Mouse (Mus musculus): ENCODE results near the gene Myom1.

Gene Myom1

DNA sequence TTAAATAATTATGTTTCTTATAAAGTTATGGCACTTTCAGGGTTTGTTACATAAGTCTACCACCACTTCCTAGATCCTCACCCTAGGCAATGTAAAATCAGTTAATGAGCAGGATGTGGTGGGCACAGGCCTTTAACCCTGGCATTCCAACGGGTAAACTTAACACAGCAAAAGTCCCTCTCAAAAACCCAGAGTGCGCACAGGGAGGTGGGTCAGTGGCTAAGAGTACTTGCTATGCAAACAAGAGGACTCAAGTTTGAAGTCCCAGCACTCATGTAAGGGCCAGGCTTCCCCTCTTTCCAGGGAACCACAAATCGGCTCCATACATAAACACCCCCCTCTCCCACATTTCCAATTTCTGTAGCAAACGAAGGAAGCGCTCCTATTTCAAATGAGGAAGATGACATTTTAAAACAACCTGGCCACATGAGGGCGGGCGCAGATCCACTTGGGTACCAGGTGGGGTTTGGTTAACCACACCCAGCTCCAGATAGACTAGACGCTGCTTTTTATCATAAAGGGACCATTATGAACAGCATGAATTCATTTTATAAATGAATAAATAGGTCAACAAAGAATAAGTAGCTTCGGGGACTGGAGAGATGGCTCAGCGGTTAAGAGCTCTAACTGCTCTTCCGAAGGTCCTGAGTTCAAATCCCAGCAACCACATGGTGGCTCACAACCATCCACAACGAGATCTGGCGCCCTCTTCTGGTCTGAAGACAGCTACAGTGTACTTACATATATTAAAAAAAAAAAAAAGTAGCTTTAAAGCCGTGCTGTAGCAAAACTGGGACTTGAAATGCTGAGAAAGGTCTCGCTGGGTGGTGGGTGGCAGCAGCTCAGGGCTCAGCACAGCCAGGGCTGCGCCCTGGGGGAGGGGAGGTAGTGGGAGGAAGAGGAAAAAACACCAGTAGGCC is 10.5 kb upstream of the Myom1 start:
- no peak for DNase-seq (ENCODE audit: extremely low spot score, low read depth, low spot score)

GRCm38 (mm10) chr17:70992662-70993061 is 9.8 kb upstream of the Myom1 start:
- no peak for DNase-seq (ENCODE audit: extremely low spot score, low read depth, low spot score)

- no peak for DNase-seq (ENCODE audit: extremely low spot score, low read depth, low spot score)
Observed at GRCm38 (mm10) chr17:70993385-70993807, 9.0 kb upstream of the Myom1 start.

DNA sequence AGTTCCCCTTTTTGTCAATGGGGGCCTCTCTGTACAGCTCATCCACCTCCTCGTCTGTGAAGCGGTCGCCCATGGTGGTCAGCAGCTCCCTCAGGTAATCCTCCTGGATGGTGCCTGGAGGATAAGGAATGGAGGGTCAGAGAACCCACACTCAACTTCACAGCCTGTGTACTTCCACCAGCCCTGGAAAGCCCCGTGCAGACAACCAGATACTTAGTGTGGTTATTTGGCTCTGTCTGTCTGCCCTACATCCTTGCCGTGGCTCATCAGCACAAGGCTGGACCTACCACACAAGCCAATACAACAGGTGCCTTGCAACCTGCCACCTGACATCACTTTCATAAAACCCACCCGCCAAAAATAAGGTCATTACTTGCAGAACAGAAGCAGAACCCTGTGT is 7.8 kb upstream of the Myom1 start:
- no peak for DNase-seq (ENCODE audit: extremely low spot score, low read depth, low spot score)

DNA sequence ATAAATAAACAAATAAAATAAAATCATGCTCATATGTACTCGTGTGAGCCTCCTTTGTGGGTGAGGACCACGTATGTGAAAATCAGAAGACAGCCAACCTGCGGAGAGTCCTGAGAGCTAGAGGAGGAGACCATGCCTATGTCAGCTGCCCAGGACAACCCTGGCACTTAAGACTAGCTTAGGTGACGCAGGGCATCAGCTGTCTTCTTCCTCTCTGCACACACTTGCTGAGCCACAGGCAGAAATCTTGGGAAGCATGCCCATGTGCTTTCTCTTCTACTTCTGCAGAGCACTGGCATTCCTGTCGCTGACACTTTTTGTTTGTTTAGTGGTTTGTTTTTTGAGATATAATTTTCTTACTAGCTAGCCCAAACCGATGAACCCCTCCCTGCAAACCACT is 6.9 kb upstream of the Myom1 start:
- DNase-seq (ENCODE audit: extremely low spot score, low read depth, low spot score) = no peak

DNA sequence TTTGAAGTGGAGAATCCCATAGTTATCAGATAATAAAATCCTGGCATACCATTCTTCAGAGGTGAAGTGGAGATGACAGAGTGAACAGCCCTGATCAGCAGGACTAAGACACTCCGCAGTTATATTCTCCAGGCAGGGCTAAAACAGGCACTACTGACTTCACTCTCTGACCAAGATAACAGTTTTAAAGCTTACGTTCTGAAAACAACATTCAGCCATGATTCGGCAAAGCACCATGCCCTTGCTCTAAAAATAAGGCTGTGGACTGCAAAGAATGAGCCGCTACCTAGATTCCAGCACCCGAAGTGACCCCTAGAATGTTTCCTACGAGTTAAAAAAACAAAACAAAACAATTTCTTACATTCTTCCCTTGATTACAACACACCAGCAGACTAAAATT is 4.6 kb upstream of the Myom1 start:
- DNase-seq (ENCODE audit: extremely low spot score, low read depth, low spot score) = no peak

DNA sequence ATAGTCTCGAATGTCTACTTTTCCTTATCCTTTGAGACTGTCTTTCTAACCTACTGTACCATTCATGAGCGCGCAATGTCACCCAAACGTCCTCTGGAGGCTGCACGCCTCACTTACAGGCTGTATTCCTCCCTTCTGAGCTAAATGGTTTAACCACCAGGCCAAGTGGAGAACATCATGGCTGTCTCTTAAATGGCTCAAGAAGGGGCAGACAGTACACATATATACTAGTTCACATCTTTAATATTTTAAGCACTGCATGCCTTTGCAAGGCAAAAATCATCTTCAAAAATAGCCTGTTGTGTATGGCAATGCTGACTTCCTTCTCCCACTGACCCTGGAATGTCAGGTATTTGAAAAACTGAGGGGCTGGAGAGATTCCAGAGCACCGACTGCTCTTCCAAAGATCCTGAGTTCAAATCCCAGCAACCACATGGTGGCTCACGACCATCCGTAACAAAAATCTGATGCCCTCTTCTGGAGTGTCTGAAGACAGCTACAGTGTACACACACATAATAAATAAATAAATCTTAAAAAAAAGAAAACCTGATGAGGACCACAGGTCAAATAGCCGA is 3.9 kb upstream of the Myom1 start:
- no peak for DNase-seq (ENCODE audit: extremely low spot score, low read depth, low spot score)

GRCm38 (mm10) chr17:70999187-70999586 is 3.2 kb upstream of the Myom1 start:
- no peak for DNase-seq (ENCODE audit: extremely low spot score, low read depth, low spot score)

GRCm38 (mm10) chr17:71000255-71000654 is 2.2 kb upstream of the Myom1 start:
- DNase-seq (ENCODE audit: extremely low spot score, low read depth, low spot score) = no peak

GRCm38 (mm10) chr17:71001067-71001466 is 1.4 kb upstream of the Myom1 start:
- DNase-seq (ENCODE audit: extremely low spot score, low read depth, low spot score) = no peak

GRCm38 (mm10) chr17:71001699-71002080 is 743 bp upstream of the Myom1 start:
- DNase-seq (ENCODE audit: extremely low spot score, low read depth, low spot score) = no peak

GRCm38 (mm10) chr17:71002744-71003094 is 286 bp downstream of the Myom1 start, which contains the start of gene Myl12a:
Gene Myl12a (minus strand): TSS chr17:71002878.
- DNase-seq (ENCODE audit: extremely low spot score, low read depth, low spot score) = no peak

GRCm38 (mm10) chr17:71003112-71003511 is 679 bp downstream of the Myom1 start:
- no peak for DNase-seq (ENCODE audit: extremely low spot score, low read depth, low spot score)

DNA sequence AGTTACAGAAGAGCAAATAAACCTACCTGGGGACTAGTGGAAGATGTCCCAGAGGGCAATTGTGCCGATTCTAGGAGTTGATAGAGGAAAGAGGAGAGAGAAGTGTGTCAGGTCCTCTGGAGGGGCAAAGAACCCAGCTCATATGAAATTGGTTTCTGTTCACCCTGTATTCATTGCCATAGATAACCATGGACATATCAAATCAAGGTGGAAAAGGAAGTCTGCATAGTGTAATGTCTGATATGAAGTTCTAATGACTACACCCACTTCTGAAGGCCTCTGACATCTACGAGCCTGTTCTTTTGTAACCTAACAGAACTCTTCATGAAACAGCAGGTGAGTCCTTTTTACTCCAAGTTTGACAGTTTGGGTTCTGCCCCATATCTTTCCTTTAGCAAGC is 1.3 kb downstream of the Myom1 start:
- no peak for DNase-seq (ENCODE audit: extremely low spot score, low read depth, low spot score)

DNA sequence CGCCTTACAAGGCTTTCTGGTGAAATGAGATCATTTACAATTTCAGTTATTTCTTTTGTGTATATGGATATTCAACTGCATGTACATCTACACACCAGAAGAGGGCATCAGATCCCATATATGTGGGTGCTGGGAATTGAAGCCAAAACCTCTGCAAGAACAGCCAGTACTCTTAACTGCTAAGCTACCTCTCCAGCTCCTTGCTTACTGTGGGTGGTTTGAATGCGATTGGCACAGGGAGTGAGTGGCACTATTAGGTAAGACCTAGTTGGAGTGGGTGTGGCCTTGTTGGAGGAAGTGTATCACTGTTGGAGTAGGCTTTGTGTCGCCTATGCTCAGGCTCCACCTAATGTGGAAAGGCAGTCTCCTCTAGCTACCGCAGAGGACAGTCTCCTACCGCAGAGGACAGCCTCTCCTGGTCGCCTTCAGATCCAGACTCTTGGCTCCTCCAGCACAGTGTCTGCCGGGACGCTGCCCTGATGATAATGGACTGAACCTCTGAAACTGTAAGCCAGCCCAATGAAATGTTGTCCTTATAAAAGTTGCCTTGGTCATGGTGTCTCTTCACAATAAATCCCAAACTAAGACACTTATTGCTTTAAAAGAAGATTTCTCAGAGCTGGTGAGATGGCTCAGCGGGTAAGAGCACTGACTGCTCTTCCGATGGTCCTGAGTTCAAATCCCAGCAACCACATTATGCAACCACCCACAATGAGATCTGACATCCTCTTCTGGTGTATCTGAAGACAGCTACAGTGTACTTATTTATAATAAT is 1.9 kb downstream of the Myom1 start:
- DNase-seq (ENCODE audit: extremely low spot score, low read depth, low spot score) = no peak

DNA sequence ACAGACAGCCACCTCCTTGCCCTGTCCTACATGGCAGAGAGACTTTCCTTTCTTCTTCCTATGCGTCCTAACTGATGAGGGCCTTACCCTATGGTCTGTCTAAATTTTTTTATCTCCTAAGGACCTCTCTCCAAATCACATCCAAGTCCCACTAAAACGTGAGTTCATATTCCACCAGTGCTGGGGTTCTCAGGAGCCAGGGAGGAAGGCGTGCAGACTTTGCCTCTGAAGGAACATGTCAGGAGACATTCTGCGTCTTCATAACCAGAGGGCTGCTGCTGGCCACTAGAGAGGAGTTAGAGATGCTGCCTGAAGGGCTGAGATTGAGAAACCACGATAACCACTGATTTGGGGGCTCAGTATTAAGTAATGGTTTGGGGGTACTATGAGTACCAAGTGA is 4.5 kb downstream of the Myom1 start:
- no peak for DNase-seq (ENCODE audit: extremely low spot score, low read depth, low spot score)

DNA sequence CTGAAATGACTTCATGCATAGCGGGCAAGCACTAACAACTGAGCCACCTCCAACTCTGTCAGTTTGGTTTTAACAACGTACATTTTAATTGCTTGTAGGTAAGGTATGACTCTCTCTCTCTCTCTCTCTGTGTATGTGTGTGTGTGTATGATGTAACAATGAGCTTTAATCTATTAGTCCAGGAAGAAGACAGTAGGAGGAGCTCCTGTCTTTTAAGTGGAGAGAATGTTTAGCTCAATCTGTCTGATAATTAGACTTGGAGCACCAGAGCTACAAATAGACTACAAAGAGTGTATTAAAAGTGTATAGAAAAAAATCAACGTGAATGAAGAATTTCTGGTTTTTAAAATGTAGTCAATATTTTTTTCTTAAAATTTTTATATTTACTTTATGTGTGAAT is 6.2 kb downstream of the Myom1 start:
- no peak for DNase-seq (ENCODE audit: extremely low spot score, low read depth, low spot score)

- no peak for DNase-seq (ENCODE audit: extremely low spot score, low read depth, low spot score)
Observed at GRCm38 (mm10) chr17:71009751-71010150, 7.3 kb downstream of the Myom1 start.

DNA sequence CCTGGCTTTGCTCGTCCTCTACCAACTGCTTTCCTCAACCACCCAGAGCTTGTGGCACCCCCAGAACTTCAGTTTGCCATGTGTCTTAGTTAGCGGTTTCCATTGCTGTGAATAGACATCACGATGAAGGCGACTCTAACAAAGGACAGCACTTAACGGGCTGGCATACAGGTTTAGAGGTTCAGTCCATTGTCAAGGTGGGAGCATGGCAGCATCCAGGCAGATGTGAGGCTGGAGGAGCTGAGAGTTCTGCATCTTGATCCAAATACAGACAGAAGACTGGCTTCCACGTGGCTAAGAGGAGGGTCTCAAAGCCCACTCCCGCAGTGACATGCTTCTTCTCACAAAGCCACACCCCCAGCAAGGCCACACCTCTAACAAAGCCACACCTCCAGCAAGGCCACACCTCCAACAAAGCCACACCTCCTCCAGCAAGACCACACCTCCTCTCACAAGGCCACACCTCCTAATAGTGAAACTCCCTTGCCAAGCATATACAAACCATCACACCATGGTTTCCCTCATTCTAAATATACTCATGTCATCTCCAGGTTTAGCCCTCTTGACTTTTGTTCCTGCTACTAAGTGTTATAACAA is 8.3 kb downstream of the Myom1 start:
- DNase-seq (ENCODE audit: extremely low spot score, low read depth, low spot score) = no peak

GRCm38 (mm10) chr17:71011931-71012662 is 9.7 kb downstream of the Myom1 start:
- no peak for DNase-seq (ENCODE audit: extremely low spot score, low read depth, low spot score)

GRCm38 (mm10) chr17:71013105-71013504 is 10.7 kb downstream of the Myom1 start:
- DNase-seq (ENCODE audit: extremely low spot score, low read depth, low spot score) = no peak
